Mouse (Mus musculus) adrenal gland, adult (tissue): ENCODE measurements around the gene Id4.
A peak's percentile ranks its signal among the peaks of the same experiment; 100 is the strongest.

Experiments
- DNase-seq, 2 experiments: peaks; one replicate each; pipeline ENCODE4 v3.0.0; 2022 to 2023; ENCODE audit warnings: low spot score in 1 of 2; ENCODE audit not compliant: inconsistent age in 2 of 2

Id4 gene

GRCm38 (mm10) chr13:48260690-48261278, at the start of gene Id4:
Id4 (plus strand) TSS chr13:48261228.
- peak; percentile 94 to 97 for DNase-seq

DNA sequence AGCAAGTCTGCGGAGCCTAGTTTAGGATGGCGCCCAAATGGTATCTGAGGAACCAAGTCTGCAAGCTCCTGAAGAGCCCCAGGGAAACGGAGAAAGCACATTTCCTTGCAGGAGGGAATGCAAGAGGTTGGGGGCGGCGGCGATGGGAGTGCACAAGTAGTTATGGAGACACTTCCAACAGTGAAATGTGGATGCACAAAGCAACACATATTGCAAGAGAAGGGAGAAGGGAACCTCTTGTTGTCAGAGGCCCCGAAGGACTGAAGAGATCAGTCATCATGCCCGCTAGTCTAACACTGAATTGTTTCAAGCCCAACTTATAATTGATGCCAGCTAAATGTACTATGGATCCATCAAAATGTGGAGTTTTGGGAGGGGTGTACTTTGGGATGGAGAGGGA, 33.9 kb upstream of the Id4 start:
- peak; percentile 20 to 48 for DNase-seq

DNA sequence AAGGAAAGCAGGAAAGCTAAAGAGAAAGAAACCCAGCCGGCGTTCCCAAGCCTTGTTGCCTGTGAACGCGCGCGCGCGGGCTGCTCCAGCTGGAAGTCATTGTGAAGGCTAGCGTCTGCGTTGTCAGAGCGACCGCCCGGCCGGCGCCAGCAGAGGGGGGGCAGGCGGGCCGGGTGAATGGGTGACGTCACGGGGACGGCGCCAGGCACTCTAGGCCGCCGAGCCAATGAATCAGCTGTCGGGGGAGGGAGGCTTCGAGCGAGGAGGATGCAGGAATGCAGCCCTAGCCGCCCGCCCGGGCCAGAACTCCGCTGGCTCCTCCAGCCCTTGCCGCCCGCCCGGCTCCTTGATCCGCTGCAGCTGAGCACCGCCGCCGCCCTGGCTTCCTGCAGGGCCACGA, 33.3 kb upstream of the Id4 start:
- peak; percentile 97 to 98 for DNase-seq

DNA sequence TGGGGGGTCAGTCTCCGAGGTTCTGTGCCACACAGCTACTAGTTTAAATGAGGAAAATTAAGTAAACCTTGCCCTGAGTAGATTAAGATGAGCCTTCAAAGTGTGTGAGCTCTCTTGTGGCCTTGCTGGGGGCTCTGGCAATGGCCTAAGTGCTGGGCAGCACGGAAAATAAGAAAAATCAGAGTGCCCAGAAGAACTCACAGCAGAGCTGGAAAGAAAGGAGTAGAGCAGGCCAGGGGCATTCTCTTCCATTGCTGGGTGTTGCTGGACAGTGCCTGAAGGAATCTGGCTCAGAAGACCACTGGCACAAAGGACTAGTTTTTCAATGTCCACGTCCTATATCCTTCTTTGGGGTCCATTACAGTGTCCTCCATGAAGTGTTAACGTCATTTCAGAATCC, 32.9 kb upstream of the Id4 start:
- DNase-seq = no peak

GRCm38 (mm10) chr13:48230996-48231395, 30.0 kb upstream of the Id4 start:
- DNase-seq = no peak

DNA sequence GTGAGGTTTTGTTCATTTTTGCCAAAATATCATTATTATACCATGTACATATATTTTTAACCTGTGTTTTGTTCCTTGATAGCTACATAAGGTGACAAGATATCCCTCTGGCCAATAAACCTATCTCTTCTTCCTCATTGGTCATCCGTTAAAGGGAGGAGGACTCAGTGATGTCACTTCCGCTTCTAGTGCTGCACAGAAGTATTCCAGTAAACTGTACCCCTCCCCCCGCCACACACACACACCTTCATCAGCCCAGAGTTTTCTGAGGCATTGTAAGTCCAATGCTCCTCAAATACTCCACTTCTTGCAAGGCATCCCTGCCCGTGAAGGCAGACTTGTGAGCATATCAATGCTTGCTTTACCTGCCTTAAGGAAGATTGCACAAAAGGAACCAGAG, 24.6 kb upstream of the Id4 start:
- DNase-seq = no peak

GRCm38 (mm10) chr13:48236865-48237264, 24.2 kb upstream of the Id4 start:
- DNase-seq = no peak

DNA sequence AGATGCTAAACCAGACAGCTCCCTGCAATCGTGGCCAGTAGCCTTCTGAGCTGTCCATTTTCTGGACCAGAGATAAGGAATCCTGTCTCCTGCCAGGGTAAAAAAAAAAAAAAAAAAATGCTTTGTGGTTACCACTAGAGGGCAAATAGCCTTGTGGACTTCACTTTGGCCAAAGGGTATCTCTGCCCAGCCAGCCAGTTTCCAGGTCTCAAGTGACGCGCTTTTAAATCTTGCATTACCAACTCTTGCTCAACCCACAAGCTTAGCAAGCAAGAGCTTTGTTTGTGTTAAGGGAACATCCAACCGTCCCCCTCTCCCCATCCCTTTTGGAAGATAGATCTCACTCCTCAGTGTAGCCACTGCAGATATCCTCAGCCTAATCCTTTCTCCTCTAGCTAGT, 23.5 kb upstream of the Id4 start:
- DNase-seq = peak; percentile 31 to 78

DNA sequence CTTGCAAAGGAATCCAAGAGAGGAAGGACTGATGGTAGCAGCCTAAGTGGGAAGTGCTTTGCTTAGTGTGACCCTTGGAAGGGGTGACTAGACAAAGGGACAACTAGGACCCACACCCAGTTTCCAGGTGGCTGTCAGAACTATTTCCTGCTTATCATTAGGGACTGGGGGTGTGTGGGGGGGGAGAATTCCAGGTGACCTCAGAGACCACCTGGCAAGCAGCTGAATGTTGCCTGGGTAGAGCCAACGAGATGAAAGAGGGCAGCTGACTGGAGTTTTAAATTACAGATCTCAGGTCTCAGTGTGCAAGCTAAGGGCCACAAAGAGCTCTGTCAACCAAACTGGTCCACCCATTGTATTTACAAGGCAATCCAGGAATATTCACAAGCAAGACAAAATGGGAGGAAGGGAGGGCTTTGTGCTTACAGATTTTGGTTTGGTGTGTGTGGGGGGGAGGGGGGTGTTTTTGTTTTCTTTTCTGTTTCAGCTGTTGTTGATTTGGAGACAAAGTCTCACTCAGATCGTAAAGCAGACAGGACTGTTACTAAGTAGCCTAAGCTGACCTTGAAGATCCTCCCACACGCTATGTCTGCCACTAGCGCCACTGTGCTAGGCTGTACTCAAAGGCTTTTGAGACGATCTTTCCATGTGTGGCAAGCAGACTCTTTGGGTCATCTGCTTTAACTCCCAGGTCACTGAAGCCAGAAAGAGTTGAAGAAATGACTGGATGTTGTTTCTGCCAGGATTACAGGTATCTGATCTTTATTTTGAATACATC, 15.6 kb upstream of the Id4 start:
- DNase-seq = no peak

- no peak for DNase-seq
These were observed 8.5 kb upstream of the Id4 start for GRCm38 (mm10) chr13:48252559-48252958.

GRCm38 (mm10) chr13:48255026-48255425, 6.0 kb upstream of the Id4 start:
- DNase-seq = no peak

DNA sequence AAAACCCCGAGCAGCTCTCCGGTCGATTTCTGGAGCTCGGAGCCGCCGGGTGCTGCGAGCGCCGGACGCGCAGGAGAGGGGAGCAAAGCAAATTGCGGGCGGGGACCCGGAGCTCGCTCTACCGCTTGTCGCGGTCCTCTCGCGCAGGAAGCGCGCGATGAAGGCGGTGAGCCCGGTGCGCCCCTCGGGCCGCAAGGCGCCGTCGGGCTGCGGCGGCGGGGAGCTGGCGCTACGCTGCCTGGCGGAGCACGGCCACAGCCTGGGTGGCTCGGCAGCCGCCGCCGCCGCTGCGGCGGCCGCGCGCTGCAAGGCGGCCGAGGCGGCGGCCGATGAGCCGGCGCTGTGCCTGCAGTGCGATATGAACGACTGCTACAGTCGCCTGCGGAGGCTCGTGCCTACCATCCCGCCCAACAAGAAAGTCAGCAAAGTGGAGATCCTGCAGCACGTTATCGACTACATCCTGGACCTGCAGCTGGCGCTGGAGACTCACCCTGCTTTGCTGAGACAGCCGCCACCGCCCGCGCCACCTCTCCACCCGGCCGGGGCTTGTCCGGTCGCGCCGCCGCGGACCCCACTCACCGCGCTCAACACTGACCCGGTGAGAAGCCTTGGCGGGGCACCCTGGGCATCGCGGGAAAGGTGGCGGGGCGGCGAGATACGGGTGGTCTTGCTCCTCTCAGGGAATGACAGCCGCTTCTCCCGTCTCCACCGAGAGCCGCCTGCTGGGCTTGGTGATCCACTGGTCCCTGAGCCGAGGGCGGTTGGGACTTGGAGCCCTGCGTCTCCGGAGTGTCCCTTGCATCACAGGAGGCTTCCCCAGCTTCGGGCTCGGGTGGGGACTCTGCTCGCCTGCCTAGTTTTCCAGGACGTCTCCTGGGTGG, 553 bp downstream of the Id4 start:
- DNase-seq = peak; percentile 48 to 88

- DNase-seq = peak; percentile 18 to 64
These were observed 1.5 kb downstream of the Id4 start for GRCm38 (mm10) chr13:48262451-48262969.

- DNase-seq = no peak
These were observed 4.0 kb downstream of the Id4 start for GRCm38 (mm10) chr13:48265029-48265428.

- peak; percentile 34 to 85 for DNase-seq
These were observed 12.5 kb downstream of the Id4 start for GRCm38 (mm10) chr13:48273451-48274069.

- no peak for DNase-seq
These were observed 13.1 kb downstream of the Id4 start for GRCm38 (mm10) chr13:48274107-48274506.

- no peak for DNase-seq
These were observed 16.0 kb downstream of the Id4 start for GRCm38 (mm10) chr13:48276981-48277380.

- DNase-seq = no peak
These were observed 23.4 kb downstream of the Id4 start for GRCm38 (mm10) chr13:48284426-48284825.

DNA sequence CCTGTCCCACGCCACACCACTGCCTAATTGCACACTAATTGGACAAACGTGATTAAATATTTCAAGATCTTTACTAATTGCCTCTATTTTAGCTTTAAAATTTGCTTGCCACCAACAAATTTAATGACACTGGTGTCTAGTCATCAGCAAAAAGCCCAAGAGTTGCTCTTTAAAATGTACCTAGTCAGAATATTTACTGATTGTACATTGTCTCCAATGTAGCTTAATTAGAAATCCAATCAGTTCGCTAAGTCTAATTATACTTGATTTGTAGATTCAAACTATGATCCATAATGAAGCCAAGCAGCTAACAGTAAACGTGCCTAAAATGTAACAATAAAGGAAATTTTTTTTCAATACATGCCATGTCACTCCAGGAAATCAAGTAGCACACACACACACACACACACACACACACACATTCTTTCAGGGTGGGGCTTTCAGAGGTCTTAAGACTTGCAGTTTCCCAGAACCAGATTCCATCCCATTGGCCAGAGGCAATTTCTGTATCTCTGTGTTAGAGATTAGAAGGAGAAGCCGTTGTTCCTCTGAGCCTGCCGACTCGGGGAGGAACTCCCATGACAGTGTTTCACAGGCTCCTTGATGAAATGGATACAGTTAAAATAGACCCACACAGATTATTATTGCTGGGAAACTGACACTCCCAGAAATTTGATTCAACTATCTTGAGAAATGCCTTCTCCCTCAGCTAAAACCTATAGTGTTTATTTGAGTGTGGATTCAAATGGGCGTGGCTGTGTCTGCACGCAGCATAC, 24.1 kb downstream of the Id4 start:
- DNase-seq = no peak

GRCm38 (mm10) chr13:48290427-48290826, 29.4 kb downstream of the Id4 start:
- peak; percentile 16 to 23 for DNase-seq
